In the genomic region with DNA sequence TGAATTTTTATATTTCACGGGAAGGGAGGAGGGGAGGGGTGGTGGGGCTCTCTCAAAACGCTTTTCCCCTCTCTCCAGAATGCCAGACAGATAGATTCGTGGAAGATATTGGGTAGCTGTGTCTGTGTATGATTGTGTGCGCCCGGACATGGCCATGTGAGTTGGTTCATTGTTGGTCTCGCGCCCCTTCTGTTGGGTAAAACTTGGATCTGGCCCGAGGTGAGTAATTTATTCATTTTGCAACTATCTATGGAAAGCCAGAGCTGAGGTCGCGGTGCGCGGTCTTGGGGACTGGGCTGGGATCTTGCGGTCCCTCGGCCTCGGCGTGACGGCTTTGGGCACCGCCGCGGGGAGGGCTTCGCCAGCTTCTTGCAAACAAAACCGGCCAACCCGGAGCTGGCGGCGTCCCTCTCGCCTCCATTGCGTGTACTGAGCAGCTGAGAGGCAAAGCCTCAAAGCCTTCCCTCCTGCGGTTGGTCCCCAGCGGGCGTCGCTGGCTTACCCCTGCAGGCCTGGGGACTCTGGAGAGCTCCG, we compare ENCODE assay signal across 10 mouse cellular contexts. TPM values are rescaled to one million over a fixed set of nuclear protein-coding genes. Genes with fewer than 3 reads are reported as not detected.
DNase-seq lines count a peak whose midpoint lies in the region; ATAC-seq and TF ChIP-seq lines count a peak whose summit lies in the region.
"Had no signal": no experiment of that assay in that cellular context is flagged by ENCODE, and none has a peak within 500 bp of the region (broad histone marks: within the 10 kb centered on the region; RNA-seq: fewer than 3 reads in every experiment).

No protein-coding gene starts in this region.

- peak; percentile 18 to 19 for DNase-seq in kidney, postnatal 4 days
- no peak for DNase-seq in kidney, adult 2 months
- peak; percentile 47 for DNase-seq in embryo, embryonic 11 days
- DNase-seq in neural tube, embryonic 10.5 days (ENCODE audit: extremely low spot score, low spot score), result peak; percentile 70
- DNase-seq in thymus, postnatal 14 days, result no peak
- DNase-seq in kidney, postnatal 10 days, result no peak
- no peak for DNase-seq in urinary bladder, postnatal 14 days (ENCODE audit: low spot score)
- DNase-seq: cerebellum, adult 9-10 months; kidney, postnatal 25 days had no signal

- no peaks in the 10 kb centered on the region for H3K9me3 ChIP-seq in hindbrain, embryonic 13.5 days

- WGBS in kidney, adult 2 months, result 3% methylated on average over 32 of the region's 32 CpGs
- under 1% methylated on average over 32 of the region's 32 CpGs for WGBS in hindbrain, embryonic 13.5 days

- H3K4me3 ChIP-seq in kidney, adult 2 months (ENCODE audit: insufficient read depth, low read depth, low read length), result no peak overlapping the region
- H3K4me3 ChIP-seq in hindbrain, embryonic 13.5 days, result peak overlapping the region; percentile 4; the same call in 1 of the 2 replicates

- no peak overlapping the region for H3K9ac ChIP-seq in hindbrain, embryonic 13.5 days

- no peak for TF ChIP-seq POLR2A in kidney, adult 2 months (IDR thresholded peaks at IDR 0.05; ENCODE audit: low read depth, low read length)

- no peak for TF ChIP-seq CTCF in kidney, adult 2 months (conservative IDR thresholded peaks at IDR 0.05; ENCODE audit: insufficient read depth, insufficient read length, low read depth, low read length)

- H3K27ac ChIP-seq in kidney, adult 2 months (ENCODE audit: insufficient read depth, low read depth, low read length), result no peak overlapping the region
- no peak overlapping the region for H3K27ac ChIP-seq in hindbrain, embryonic 13.5 days

- peaks cover 19% of the 10 kb centered on the region for H3K27me3 ChIP-seq in kidney, adult 2 months (replicated peaks; ENCODE audit: control insufficient read depth, insufficient read depth, low read length)
- H3K27me3 ChIP-seq in hindbrain, embryonic 13.5 days, result peaks cover 99% of the 10 kb centered on the region

- H3K36me3 ChIP-seq in kidney, adult 2 months (ENCODE audit: control insufficient read depth, insufficient read depth, low read length), result no peaks in the 10 kb centered on the region
- no peaks in the 10 kb centered on the region for H3K36me3 ChIP-seq in hindbrain, embryonic 13.5 days

- H3K4me2 ChIP-seq in hindbrain, embryonic 13.5 days, result peak overlapping the region; percentile 26

- ATAC-seq in hindbrain, embryonic 13.5 days (ENCODE audit: low FRiP score), result no peak

- H3K4me1 ChIP-seq in kidney, adult 2 months (ENCODE audit: control insufficient read depth, insufficient read depth, low read length), result no peaks in the 10 kb centered on the region
- peaks cover 32% of the 10 kb centered on the region for H3K4me1 ChIP-seq in hindbrain, embryonic 13.5 days (replicated peaks)

RNA-seq across cellular contexts. Expression of gene Ostm1, which starts 0.3 kb away (rescaled TPM):
- polyA plus RNA-seq in kidney, adult 2 months (2012; rRNA removed), result 15.4 and 15.5 TPM in 2 replicates
- 32.0 and 32.2 TPM in 2 replicates for polyA plus RNA-seq in hindbrain, embryonic 13.5 days (2015; fragmentation: Nextera tagmentation; extraction: Ambion mirVana)

RNA-seq across cellular contexts. Expression of gene Nr2e1, which starts 0.5 kb away (rescaled TPM):
- not detected in 2 replicates for polyA plus RNA-seq in kidney, adult 2 months (2012; rRNA removed)
- 0.39 and 0.49 TPM in 2 replicates for polyA plus RNA-seq in hindbrain, embryonic 13.5 days (2015; fragmentation: Nextera tagmentation; extraction: Ambion mirVana)

Comparison
In these comparisons a context has a peak if more than half of its experiments do, and no peak if none do; other contexts are left out.
1. DNase-seq: peak in kidney, postnatal 4 days (2 of 2), embryo, embryonic 11 days (single experiment) and neural tube, embryonic 10.5 days (single experiment); none in kidney, adult 2 months (single experiment), thymus, postnatal 14 days (single experiment), kidney, postnatal 10 days (single experiment) and urinary bladder, postnatal 14 days (single experiment).